Mouse (Mus musculus): Measurements from ENCODE around the gene Cartpt.

GRCm38 (mm10) chr13:99868438-99868837 lies 32.5 kb downstream of the Cartpt start:
- no peak for TF ChIP-seq POLR2A (IDR thresholded peaks at IDR 0.05; ENCODE audit: extremely low read depth, insufficient read depth, low read length)
- no peak for TF ChIP-seq CTCF (IDR thresholded peaks at IDR 0.05; ENCODE audit: extremely low read depth, insufficient read depth, low read length)

Data from cortical plate, adult 2 months (tissue).